Mouse (Mus musculus) lung, postnatal 0 days (tissue): ENCODE results near the gene Ubr4.

Experiments
- CTCF ChIP-seq: IDR thresholded peaks from 2 replicates; pipeline ENCODE4 v1.5.1; 2016; ENCODE audit warnings: antibody characterized with exemption, mild to moderate bottlenecking
- EP300 ChIP-seq: IDR thresholded peaks from 2 replicates; pipeline ENCODE4 v1.6.1; 2016; ENCODE audit warnings: antibody characterized with exemption, mild to moderate bottlenecking, control low read depth

GRCm38 (mm10) chr4:139493227-139494025 is 141.0 kb downstream of the Ubr4 start:
- TF ChIP-seq CTCF: no peak
- TF ChIP-seq EP300: no peak
